Mouse (Mus musculus): ENCODE data around the gene Zfp987. TPM values are rescaled to one million over a fixed set of nuclear protein-coding genes. Genes with fewer than 3 reads are reported as not detected.

Gene Zfp987
- total RNA-seq, 2 experiments from 2014 or later, result not detected

DNA sequence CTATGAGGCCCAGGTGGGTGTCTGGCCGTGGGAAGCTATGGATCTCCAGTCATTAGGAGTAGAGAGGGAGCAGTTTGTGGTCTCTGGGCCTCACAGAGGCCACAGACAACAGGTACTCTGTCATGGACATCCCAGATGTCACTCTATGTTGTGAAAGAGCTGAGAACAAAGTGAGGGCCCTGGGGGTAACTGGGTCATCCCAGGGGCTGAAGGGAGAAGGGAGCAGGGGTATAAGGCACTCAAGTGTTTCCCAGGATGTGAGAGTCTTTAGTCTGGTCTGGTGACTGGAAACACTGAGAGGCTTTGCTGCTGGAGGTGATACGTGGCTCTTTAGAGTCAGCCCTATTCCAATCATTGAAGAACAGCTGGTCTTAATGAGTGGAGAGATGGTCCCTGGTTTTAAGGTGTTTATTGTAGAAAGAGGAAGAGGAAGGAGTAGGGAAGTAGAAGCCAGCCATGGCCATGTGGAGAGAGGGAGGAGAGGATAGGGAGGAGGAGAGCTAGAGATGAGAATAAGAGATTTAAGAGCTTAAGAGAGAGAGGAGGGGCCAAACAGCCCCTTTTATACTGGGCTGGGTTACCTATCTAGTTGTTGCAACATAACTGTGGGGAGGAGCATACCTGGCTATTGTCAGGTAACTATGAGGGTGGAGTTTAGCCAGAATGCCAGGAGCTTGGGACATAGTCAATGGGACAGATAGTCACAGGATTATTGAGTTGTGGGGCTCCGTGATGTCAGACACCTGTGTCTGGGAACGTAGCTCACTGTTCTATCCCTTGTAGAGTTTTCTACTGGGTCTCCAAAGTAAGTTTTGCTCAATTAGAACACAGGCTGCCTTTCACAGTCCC is 76.5 kb downstream of the Zfp987 start:
- peak; percentile 5 to 6 for DNase-seq (ENCODE audit: low spot score in 2 of 2)

Other genes with a start within 250 kb of the Zfp987 start
- under 1 TPM; 0.58 to 0.79 TPM for gene Zfp986, start 228.5 kb upstream of the Zfp987 start, total RNA-seq (2021)
- not detected for gene Zfp600, start 59.5 kb downstream of the Zfp987 start, total RNA-seq (2021)